Mouse (Mus musculus) monocyte, adult 2 months (primary cell): ENCODE results near the gene Ptov1.

Experiments
- DNase-seq, 2 experiments: peaks; one replicate each; pipeline ENCODE4 v3.0.0; 2022; ENCODE audit warnings: low spot score in 2 of 2, low read depth in 1 of 2

The Ptov1 gene

GRCm38 (mm10) chr7:44814952-44815553, 54.5 kb downstream of the Ptov1 start:
- DNase-seq: no peak

- DNase-seq: no peak
Measured at GRCm38 (mm10) chr7:44814423-44814822, 55.2 kb downstream of the Ptov1 start.

- DNase-seq: no peak
Measured at GRCm38 (mm10) chr7:44813985-44814384, 55.6 kb downstream of the Ptov1 start.
